Mouse (Mus musculus): ENCODE results near the gene Cd83. TPM values are rescaled to one million over a fixed set of nuclear protein-coding genes. Genes with fewer than 3 reads are reported as not detected.

The Cd83 gene
- total and polyA plus RNA-seq, 3 experiments = 0.05 TPM; not detected in 2

DNA sequence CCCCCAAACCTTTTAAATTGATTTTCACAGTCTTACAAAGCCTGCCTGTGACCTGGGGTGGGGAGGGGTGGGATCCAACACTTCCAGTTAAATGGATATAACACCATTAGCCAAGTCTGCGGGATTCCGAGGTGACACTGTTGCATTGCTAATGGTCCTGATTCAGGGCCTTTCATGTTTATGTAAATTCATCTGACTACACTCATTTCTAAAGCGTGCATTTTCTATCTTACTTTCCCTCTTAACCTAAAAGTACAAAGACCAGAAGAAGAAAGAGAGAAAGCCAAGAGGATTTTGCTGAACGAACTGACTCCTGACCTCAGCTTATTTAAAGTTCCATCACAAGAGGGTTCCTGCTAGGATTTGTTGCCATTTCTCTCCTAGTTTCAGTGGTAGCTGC is 53.2 kb downstream of the Cd83 start:
- H3K9me3 ChIP-seq (replicated peaks) = no peaks in the 10 kb centered on the region
- no peak for DNase-seq (ENCODE audit: low spot score)
- H3K27me3 ChIP-seq (ENCODE audit: insufficient read depth, low read length) = peaks cover 13% of the 10 kb centered on the region; the same call in 1 of the 2 replicates
- ATAC-seq (ENCODE audit: extremely low read depth, insufficient number of reproducible peaks, low FRiP score, poor library complexity, severe bottlenecking) = no peak
- H3K36me3 ChIP-seq (replicated peaks) = no peaks in the 10 kb centered on the region
- H3K4me3 ChIP-seq (ENCODE audit: low read depth, low read length) = no peak overlapping the region
- H3K4me1 ChIP-seq (ENCODE audit: insufficient read depth, low read depth, low read length) = no peaks in the 10 kb centered on the region
- TF ChIP-seq CTCF (IDR thresholded peaks at IDR 0.05; ENCODE audit: low read depth, low read length) (no peak), GATA2 (IDR thresholded peaks at IDR 0.05; ENCODE audit: borderline replicate concordance, low read depth, low read length) (no peak), POLR2AphosphoS5 (IDR thresholded peaks at IDR 0.05; ENCODE audit: insufficient replicate concordance, low read depth, low read length) (no peak), GATA1 (IDR thresholded peaks at IDR 0.05; ENCODE audit: borderline replicate concordance, low read length) (no peak), TAL1 (conservative IDR thresholded peaks at IDR 0.05; ENCODE audit: low read depth, low read length) (no peak)

DNA sequence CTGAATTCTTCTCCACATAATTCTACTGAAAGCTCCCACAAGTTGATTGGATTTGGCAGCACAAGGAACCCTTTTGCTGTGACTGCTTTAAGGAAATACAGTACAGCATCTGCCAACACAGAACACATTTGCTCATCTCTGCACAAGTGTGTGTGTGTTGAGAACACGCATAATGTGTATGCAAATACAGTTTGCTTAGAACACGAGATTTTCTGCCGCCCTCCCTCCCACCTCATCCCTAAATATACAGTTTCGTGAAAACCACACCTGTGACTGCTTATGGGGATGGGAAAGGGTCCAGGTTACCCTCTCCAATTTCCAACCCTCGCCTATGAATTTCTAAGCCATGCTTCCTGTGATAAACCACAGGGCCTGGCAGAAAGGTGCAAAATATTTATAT is 60.6 kb downstream of the Cd83 start:
- no peak overlapping the region for H3K4me3 ChIP-seq (ENCODE audit: low read depth, low read length)
- TF ChIP-seq CTCF (IDR thresholded peaks at IDR 0.05; ENCODE audit: low read depth, low read length) (no peak), POLR2AphosphoS5 (IDR thresholded peaks at IDR 0.05; ENCODE audit: insufficient replicate concordance, low read depth, low read length) (no peak), TAL1 (conservative IDR thresholded peaks at IDR 0.05; ENCODE audit: low read depth, low read length) (no peak), GATA2 (IDR thresholded peaks at IDR 0.05; ENCODE audit: borderline replicate concordance, low read depth, low read length) (no peak), GATA1 (IDR thresholded peaks at IDR 0.05; ENCODE audit: borderline replicate concordance, low read length) (no peak)
- H3K9me3 ChIP-seq (replicated peaks) = no peaks in the 10 kb centered on the region
- H3K4me1 ChIP-seq (ENCODE audit: insufficient read depth, low read depth, low read length) = no peaks in the 10 kb centered on the region
- DNase-seq (ENCODE audit: low spot score) (no peak), ATAC-seq (ENCODE audit: extremely low read depth, insufficient number of reproducible peaks, low FRiP score, poor library complexity, severe bottlenecking) (no peak)
- no peaks in the 10 kb centered on the region for H3K36me3 ChIP-seq (replicated peaks)
- peaks cover 13% of the 10 kb centered on the region; the same call in 1 of the 2 replicates for H3K27me3 ChIP-seq (ENCODE audit: insufficient read depth, low read length)

DNA sequence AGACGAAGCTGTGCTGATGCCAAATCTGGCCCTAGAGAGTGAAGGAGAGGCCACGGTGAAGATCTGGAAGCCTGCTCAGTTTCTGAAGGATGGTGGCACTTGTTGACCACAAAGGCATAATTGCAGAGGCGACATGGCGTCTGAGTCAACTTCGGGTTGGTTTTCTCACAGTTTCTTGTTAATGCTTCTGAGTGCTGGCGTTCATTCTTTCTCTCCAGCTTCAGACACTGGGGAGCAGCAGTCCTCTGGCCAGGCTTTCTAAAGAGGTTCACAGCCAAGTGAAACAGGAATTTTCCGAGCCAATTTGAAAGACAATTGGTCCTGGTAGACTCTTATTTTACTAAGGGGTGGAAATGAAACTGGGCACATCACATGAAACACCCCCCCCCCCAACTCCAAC is 62.6 kb downstream of the Cd83 start:
- Histone ChIP-seq H3K4me1 (ENCODE audit: insufficient read depth, low read depth, low read length) (no peaks in the 10 kb centered on the region), H3K9me3 (replicated peaks) (no peaks in the 10 kb centered on the region), H3K36me3 (replicated peaks) (no peaks in the 10 kb centered on the region), H3K4me3 (ENCODE audit: low read depth, low read length) (no peak overlapping the region), H3K27me3 (ENCODE audit: insufficient read depth, low read length) (peaks cover 6% of the 10 kb centered on the region; the same call in 1 of the 2 replicates)
- TF ChIP-seq GATA1 (IDR thresholded peaks at IDR 0.05; ENCODE audit: borderline replicate concordance, low read length) (no peak), TAL1 (conservative IDR thresholded peaks at IDR 0.05; ENCODE audit: low read depth, low read length) (no peak), GATA2 (IDR thresholded peaks at IDR 0.05; ENCODE audit: borderline replicate concordance, low read depth, low read length) (no peak), CTCF (IDR thresholded peaks at IDR 0.05; ENCODE audit: low read depth, low read length) (no peak), POLR2AphosphoS5 (IDR thresholded peaks at IDR 0.05; ENCODE audit: insufficient replicate concordance, low read depth, low read length) (no peak)
- no peak for DNase-seq (ENCODE audit: low spot score)
- ATAC-seq (ENCODE audit: extremely low read depth, insufficient number of reproducible peaks, low FRiP score, poor library complexity, severe bottlenecking) = no peak

DNA sequence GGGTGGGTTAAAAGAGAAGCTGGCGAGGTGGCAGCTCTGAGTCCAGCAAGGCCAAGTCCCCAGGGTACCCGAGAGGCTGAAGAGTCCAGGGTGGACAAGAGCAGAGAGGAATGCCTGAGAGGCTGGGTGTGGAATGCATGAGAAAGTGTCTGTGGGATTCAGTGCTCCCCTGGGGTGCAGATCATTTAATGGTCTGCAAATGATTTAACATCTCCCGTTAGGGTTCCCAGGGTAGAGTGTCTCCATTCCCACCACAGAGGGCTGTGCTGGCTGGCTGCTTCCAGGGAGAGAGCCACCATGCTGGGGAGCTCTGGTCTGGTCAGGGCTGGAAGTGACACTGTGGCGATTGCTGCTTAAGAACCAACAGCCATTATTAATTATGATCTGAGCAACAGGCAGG is 65.2 kb downstream of the Cd83 start:
- ATAC-seq (ENCODE audit: extremely low read depth, insufficient number of reproducible peaks, low FRiP score, poor library complexity, severe bottlenecking) (no peak), DNase-seq (ENCODE audit: low spot score) (no peak)
- TF ChIP-seq GATA1 (IDR thresholded peaks at IDR 0.05; ENCODE audit: borderline replicate concordance, low read length) (no peak), TAL1 (conservative IDR thresholded peaks at IDR 0.05; ENCODE audit: low read depth, low read length) (no peak), CTCF (IDR thresholded peaks at IDR 0.05; ENCODE audit: low read depth, low read length) (no peak), POLR2AphosphoS5 (IDR thresholded peaks at IDR 0.05; ENCODE audit: insufficient replicate concordance, low read depth, low read length) (no peak), GATA2 (IDR thresholded peaks at IDR 0.05; ENCODE audit: borderline replicate concordance, low read depth, low read length) (no peak)
- peaks cover 3% of the 10 kb centered on the region; the same call in 1 of the 2 replicates for H3K27me3 ChIP-seq (ENCODE audit: insufficient read depth, low read length)
- H3K4me3 ChIP-seq (ENCODE audit: low read depth, low read length) = no peak overlapping the region
- H3K36me3 ChIP-seq (replicated peaks) = no peaks in the 10 kb centered on the region
- no peaks in the 10 kb centered on the region for H3K9me3 ChIP-seq (replicated peaks)
- H3K4me1 ChIP-seq (ENCODE audit: insufficient read depth, low read depth, low read length) = no peaks in the 10 kb centered on the region

DNA sequence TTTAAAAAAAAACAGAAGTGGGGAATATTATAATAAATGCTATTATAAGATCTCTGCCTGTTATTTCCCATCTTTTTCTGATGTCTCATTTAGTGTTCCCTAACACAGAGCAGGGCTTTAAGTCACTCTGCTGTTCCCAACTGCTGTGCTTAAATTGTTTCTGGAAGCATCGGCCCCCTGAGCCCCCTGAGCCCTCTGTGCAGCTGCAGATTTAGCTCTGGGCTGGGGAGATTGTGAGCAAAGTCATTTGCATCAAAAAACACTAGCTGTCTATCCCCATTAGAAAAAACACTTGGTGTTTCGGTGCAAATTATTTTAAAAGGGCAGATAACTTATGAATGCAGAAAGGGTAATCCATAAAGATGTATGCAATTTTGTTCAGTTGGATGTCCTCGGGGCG is 66.5 kb downstream of the Cd83 start:
- H3K27me3 ChIP-seq (ENCODE audit: insufficient read depth, low read length) = peaks cover 6% of the 10 kb centered on the region; the same call in 1 of the 2 replicates
- TF ChIP-seq POLR2AphosphoS5 (IDR thresholded peaks at IDR 0.05; ENCODE audit: insufficient replicate concordance, low read depth, low read length) (no peak), GATA2 (IDR thresholded peaks at IDR 0.05; ENCODE audit: borderline replicate concordance, low read depth, low read length) (no peak), CTCF (IDR thresholded peaks at IDR 0.05; ENCODE audit: low read depth, low read length) (no peak)
- DNase-seq (ENCODE audit: low spot score) = no peak
- no peak for ATAC-seq (ENCODE audit: extremely low read depth, insufficient number of reproducible peaks, low FRiP score, poor library complexity, severe bottlenecking)
- H3K4me1 ChIP-seq (ENCODE audit: insufficient read depth, low read depth, low read length) = no peaks in the 10 kb centered on the region
- no peak overlapping the region for H3K4me3 ChIP-seq (ENCODE audit: low read depth, low read length)
- H3K9me3 ChIP-seq (replicated peaks) = no peaks in the 10 kb centered on the region
- H3K36me3 ChIP-seq (replicated peaks) = no peaks in the 10 kb centered on the region

Other genes starting within 250 kb of the Cd83 start
- gene Mcur1, start 224.6 kb upstream of the Cd83 start, total RNA-seq (2014; fragmentation: Nextera tagmentation) = 18.9 and 22.3 TPM in 2 replicates
- 14.8 and 16.6 TPM in 2 replicates for gene Mcur1, start 224.6 kb upstream of the Cd83 start, total RNA-seq (2017)
- 8.2 and 9.6 TPM in 2 replicates for gene Mcur1, start 224.6 kb upstream of the Cd83 start, polyA plus RNA-seq (2012)
- gene Rnf182, start 169.1 kb upstream of the Cd83 start, total RNA-seq (2014; fragmentation: Nextera tagmentation) = not detected in 2 replicates
- 0.05 and 0.06 TPM in 2 replicates for gene Rnf182, start 169.1 kb upstream of the Cd83 start, total RNA-seq (2017)
- not detected in 2 replicates for gene Rnf182, start 169.1 kb upstream of the Cd83 start, polyA plus RNA-seq (2012)